Mouse (Mus musculus) megakaryocyte, embryonic 14.5 days (primary cell): ENCODE data around the gene Vhl. TPM values are rescaled to one million over a fixed set of nuclear protein-coding genes. Genes with fewer than 3 reads are reported as not detected.

ENCODE experiments used
- H3K27me3 ChIP-seq: replicated peaks from 2 replicates; pipeline ENCODE3; 2012; ENCODE audit warnings: inconsistent platforms
- H3K36me3 ChIP-seq: replicated peaks from 2 replicates; pipeline ENCODE3; 2012; ENCODE audit warnings: low read length, inconsistent platforms, mixed read lengths
- H3K4me1 ChIP-seq: 2 replicates; pipeline ENCODE4 v1.6.1; 2012; ENCODE audit warnings: inconsistent platforms
- H3K4me3 ChIP-seq: replicated peaks from 2 replicates; pipeline ENCODE3; 2012; ENCODE audit warnings: moderate library complexity, mild to moderate bottlenecking, inconsistent platforms
- H3K9me3 ChIP-seq: 2 replicates; pipeline ENCODE4 v1.6.1; 2012; ENCODE audit warnings: inconsistent platforms
- FLI1 ChIP-seq: IDR thresholded peaks from 2 replicates; pipeline ENCODE4 v1.6.1; 2012; ENCODE audit warnings: low read length, inconsistent platforms, mixed read lengths
- GATA1 ChIP-seq: IDR thresholded peaks from 3 replicates; pipeline ENCODE4 v1.6.1; 2012; ENCODE audit warnings: mixed read lengths, low read length, inconsistent platforms, borderline replicate concordance
- polyA plus RNA-seq: library from polyadenylated mRNA; stranded (reverse); fragments of >175 nt; gene quantifications from 2 replicates; pipeline ENCODE4 v1.2.3, GENCODE M21; 2012; ENCODE audit warnings: low replicate concordance; ENCODE audit not compliant: insufficient read depth

Vhl gene
- polyA plus RNA-seq, 1 experiment = 2.8 TPM

- Histone ChIP-seq H3K36me3 (peaks cover 14% of the 10 kb centered on the region), H3K9me3 (peaks cover 12% of the 10 kb centered on the region), H3K4me3 (no peak overlapping the region), H3K27me3 (peaks cover 37% of the 10 kb centered on the region), H3K4me1 (peaks cover 18% of the 10 kb centered on the region)
- no peak for TF ChIP-seq GATA1
These were observed 51.5 kb downstream of the Vhl start for GRCm38 (mm10) chr6:113675234-113675633.

GRCm38 (mm10) chr6:113675991-113676390 is 52.2 kb downstream of the Vhl start:
- H3K9me3 ChIP-seq = peaks cover 9% of the 10 kb centered on the region
- H3K4me3 ChIP-seq = no peak overlapping the region
- peaks cover 13% of the 10 kb centered on the region for H3K36me3 ChIP-seq
- peaks cover 25% of the 10 kb centered on the region for H3K4me1 ChIP-seq
- peaks cover 34% of the 10 kb centered on the region for H3K27me3 ChIP-seq
- TF ChIP-seq GATA1 (no peak), FLI1 (no peak)

GRCm38 (mm10) chr6:113677070-113677734 is 53.4 kb downstream of the Vhl start:
- Histone ChIP-seq H3K4me1 (peaks cover 33% of the 10 kb centered on the region), H3K36me3 (peaks cover 5% of the 10 kb centered on the region)
- TF ChIP-seq GATA1 = no peak
- no peak for TF ChIP-seq FLI1

GRCm38 (mm10) chr6:113678246-113679012 is 54.7 kb downstream of the Vhl start:
- Histone ChIP-seq H3K27me3 (peaks cover 26% of the 10 kb centered on the region), H3K4me1 (peaks cover 32% of the 10 kb centered on the region), H3K36me3 (no peaks in the 10 kb centered on the region), H3K4me3 (no peak overlapping the region), H3K9me3 (no peaks in the 10 kb centered on the region)
- TF ChIP-seq FLI1 = no peak
- no peak for TF ChIP-seq GATA1

More at GRCm38 (mm10) chr6:113677070-113677734, 53.4 kb downstream of the Vhl start:
- H3K4me3 ChIP-seq = no peak overlapping the region
- peaks cover 30% of the 10 kb centered on the region for H3K27me3 ChIP-seq
- no peaks in the 10 kb centered on the region for H3K9me3 ChIP-seq

- TF ChIP-seq GATA1 = no peak
- no peak for TF ChIP-seq FLI1
- Histone ChIP-seq H3K9me3 (no peaks in the 10 kb centered on the region), H3K4me3 (peak overlapping the region; percentile 4), H3K36me3 (no peaks in the 10 kb centered on the region), H3K27me3 (peaks cover 19% of the 10 kb centered on the region), H3K4me1 (peaks cover 33% of the 10 kb centered on the region)
These were observed 56.3 kb downstream of the Vhl start for GRCm38 (mm10) chr6:113679993-113680566.

Other genes starting within 250 kb of the Vhl start
- 34.8 and 158 TPM in 2 replicates for gene Tada3, start 246.1 kb upstream of the Vhl start, polyA plus RNA-seq
- 689 and 1,078 TPM in 2 replicates for gene Arpc4, start 245.8 kb upstream of the Vhl start, polyA plus RNA-seq
- 28.0 and 63.9 TPM in 2 replicates for gene Ttll3, start 234.7 kb upstream of the Vhl start, polyA plus RNA-seq
- gene Rpusd3, start 204.6 kb upstream of the Vhl start, polyA plus RNA-seq = 76.2 and 91.3 TPM in 2 replicates
- not detected in 2 replicates for gene Cidec, start 188.2 kb upstream of the Vhl start, polyA plus RNA-seq
- gene Jagn1, start 181.4 kb upstream of the Vhl start, polyA plus RNA-seq = 1.5 and 10.3 TPM in 2 replicates
- 1.0 TPM in 1 of 2 replicates, not detected in the other for gene Il17re, start 165.5 kb upstream of the Vhl start, polyA plus RNA-seq
- 0.25 TPM in 1 of 2 replicates, not detected in the other for gene Il17rc, start 152.5 kb upstream of the Vhl start, polyA plus RNA-seq
- 157 and 220 TPM in 2 replicates for gene Creld1, start 140.7 kb upstream of the Vhl start, polyA plus RNA-seq
- 0.57 TPM in 1 of 2 replicates, not detected in the other for gene Prrt3, start 122.0 kb upstream of the Vhl start, polyA plus RNA-seq
- 28.9 and 48.3 TPM in 2 replicates for gene Emc3, start 92.3 kb upstream of the Vhl start, polyA plus RNA-seq
- 0.08 and 6.4 TPM in 2 replicates for gene Fancd2, start 92.3 kb upstream of the Vhl start, polyA plus RNA-seq
- gene Fancd2os, start 23.2 kb upstream of the Vhl start, polyA plus RNA-seq = not detected in 2 replicates
- 5.0 and 27.4 TPM in 2 replicates for gene Brk1, start 19.2 kb upstream of the Vhl start, polyA plus RNA-seq
- gene Irak2, start 14.5 kb downstream of the Vhl start, polyA plus RNA-seq = 31.8 and 48.4 TPM in 2 replicates
- gene Tatdn2, start 73.1 kb downstream of the Vhl start, polyA plus RNA-seq = 10.1 and 13.2 TPM in 2 replicates
- 2.5 TPM in 1 of 2 replicates, not detected in the other for gene Ghrl, start 95.9 kb downstream of the Vhl start, polyA plus RNA-seq
- gene Sec13, start 116.8 kb downstream of the Vhl start, polyA plus RNA-seq = 10.4 and 37.7 TPM in 2 replicates